Mouse (Mus musculus) urinary bladder, postnatal 25 days (tissue): ENCODE results near the gene Pkn2.

Experiments used
- DNase-seq: peaks from one replicate; pipeline ENCODE4 v3.0.0; 2022; ENCODE audit warnings: low spot score

Pkn2 gene

GRCm38 (mm10) chr3:142832910-142833309 is 48.9 kb downstream of the Pkn2 start:
- DNase-seq: no peak

GRCm38 (mm10) chr3:142826449-142827146 is 55.2 kb downstream of the Pkn2 start:
- DNase-seq: no peak

GRCm38 (mm10) chr3:142823606-142824005 is 58.2 kb downstream of the Pkn2 start:
- DNase-seq: no peak

GRCm38 (mm10) chr3:142817506-142817905 is 64.3 kb downstream of the Pkn2 start:
- no peak for DNase-seq

GRCm38 (mm10) chr3:142811582-142811981 is 70.2 kb downstream of the Pkn2 start:
- no peak for DNase-seq

GRCm38 (mm10) chr3:142795587-142795986 is 86.2 kb downstream of the Pkn2 start:
- DNase-seq: no peak

- no peak for DNase-seq
These were observed 95.3 kb downstream of the Pkn2 start for GRCm38 (mm10) chr3:142786423-142787072.

GRCm38 (mm10) chr3:142777227-142777626 is 104.6 kb downstream of the Pkn2 start:
- no peak for DNase-seq

GRCm38 (mm10) chr3:142773538-142774191 is 108.1 kb downstream of the Pkn2 start:
- no peak for DNase-seq

- DNase-seq: no peak
These were observed 111.3 kb downstream of the Pkn2 start for GRCm38 (mm10) chr3:142770518-142770917.

- no peak for DNase-seq
These were observed 113.3 kb downstream of the Pkn2 start for GRCm38 (mm10) chr3:142768498-142768897.

GRCm38 (mm10) chr3:142765778-142766165 is 116.0 kb downstream of the Pkn2 start:
- no peak for DNase-seq

GRCm38 (mm10) chr3:142764995-142765777 is 116.6 kb downstream of the Pkn2 start, which contains the start of gene Gtf2b:
Gtf2b (plus strand) TSS chr3:142765045.
- DNase-seq: peak; percentile 92

- no peak for DNase-seq
These were observed 121.4 kb downstream of the Pkn2 start for GRCm38 (mm10) chr3:142760356-142760755.

- no peak for DNase-seq
These were observed 123.2 kb downstream of the Pkn2 start for GRCm38 (mm10) chr3:142758593-142758992.

GRCm38 (mm10) chr3:142757841-142758240 is 124.0 kb downstream of the Pkn2 start:
- DNase-seq: no peak

GRCm38 (mm10) chr3:142755132-142755867 is 126.5 kb downstream of the Pkn2 start:
- DNase-seq: no peak

- no peak for DNase-seq
These were observed 132.7 kb downstream of the Pkn2 start for GRCm38 (mm10) chr3:142749131-142749530.

- DNase-seq: no peak
These were observed 134.1 kb downstream of the Pkn2 start for GRCm38 (mm10) chr3:142747673-142748072.

GRCm38 (mm10) chr3:142745076-142745475 is 136.7 kb downstream of the Pkn2 start:
- no peak for DNase-seq
